Mouse (Mus musculus) erythroblast, embryonic 14.5 days (primary cell): ENCODE measurements at regions not wholly inside any gene's neighbourhood (a gene's known extent, or its start where the extent isn't known, plus 50 kb on each side); places are given as distances from the start of the nearest gene placed in this dataset.

Source experiments
- GATA1 ChIP-seq: IDR thresholded peaks from 2 replicates; pipeline ENCODE4 v1.6.1; 2012; ENCODE audit warnings: low read length, inconsistent platforms, mixed read lengths
- TAL1 ChIP-seq: IDR thresholded peaks from 3 replicates; pipeline ENCODE4 v1.6.1; 2012; ENCODE audit warnings: low read length, inconsistent platforms, mixed read lengths

- TF ChIP-seq TAL1, result no peak
- no peak for TF ChIP-seq GATA1
These were observed 223.3 kb upstream of the Pabpc6 start for GRCm38 (mm10) chr17:9892776-9893175.
